ENCODE assay signal across 8 mouse cellular contexts in genomic region chr5:93045371-93045714, GRCm38 (mm10). TPM values are rescaled to one million over a fixed set of nuclear protein-coding genes. Genes with fewer than 3 reads are reported as not detected.
DNase-seq lines count a peak whose midpoint lies in the region; ATAC-seq and TF ChIP-seq lines count a peak whose summit lies in the region.

No protein-coding gene starts in this region.

- H3K27me3 ChIP-seq in heart, adult 2 months (ENCODE audit: control insufficient read depth, insufficient read depth, low read length): peaks cover 16% of the 10 kb centered on the region
- peaks cover 10% of the 10 kb centered on the region for H3K27me3 ChIP-seq in thymus, adult 2 months (ENCODE audit: control insufficient read depth, insufficient read depth, low read length)
- peaks cover 39% of the 10 kb centered on the region for H3K27me3 ChIP-seq in liver, embryonic 14.5 days (ENCODE audit: control insufficient read depth, insufficient read depth, low read length)

- intact Hi-C loops in heart, adult 2 months (cut with DNase I): no loop called here

- peak; percentile 36; the same call in 1 of the 2 replicates for ATAC-seq in liver, embryonic 14.5 days (ENCODE audit: insufficient read depth)

- no peak for TF ChIP-seq POLR2A in heart, adult 2 months (IDR thresholded peaks at IDR 0.05; ENCODE audit: insufficient read depth, low read depth, low read length)
- no peak for TF ChIP-seq POLR2A in thymus, adult 2 months (IDR thresholded peaks at IDR 0.05; ENCODE audit: control insufficient read depth, extremely low read depth, insufficient read depth, low read length, poor library complexity)

- TF ChIP-seq CTCF in heart, adult 2 months (IDR thresholded peaks at IDR 0.05): no peak
- TF ChIP-seq CTCF in thymus, adult 2 months (IDR thresholded peaks at IDR 0.05; ENCODE audit: borderline replicate concordance, control insufficient read depth, extremely low read depth, insufficient read depth, low read length, poor library complexity): no peak
- TF ChIP-seq CTCF in liver, embryonic 14.5 days (IDR thresholded peaks at IDR 0.05; ENCODE audit: low read depth): no peak

- H3K4me2 ChIP-seq in liver, embryonic 14.5 days (ENCODE audit: low read depth): peak overlapping the region; percentile 45

- H3K9ac ChIP-seq in heart, adult 2 months (ENCODE audit: low read depth, low read length): no peak overlapping the region
- H3K9ac ChIP-seq in liver, embryonic 14.5 days (replicated peaks): no peak overlapping the region

- peak overlapping the region; percentile 52 for H3K4me3 ChIP-seq in heart, adult 2 months
- H3K4me3 ChIP-seq in thymus, adult 2 months (ENCODE audit: control insufficient read depth, insufficient read depth, low read length): 0 out of 2 replicates have a peak overlapping the region, but pooled peaks have one; percentile 8
- peak overlapping the region; percentile 1 to 20; a peak in 3 of 4 replicates for H3K4me3 ChIP-seq in liver, embryonic 14.5 days (ENCODE audit: insufficient read depth in 1 of 2, low read depth in 2 of 2, low read length in 2 of 2)

- H3K9me3 ChIP-seq in liver, embryonic 14.5 days (ENCODE audit: control insufficient read depth, low read length): no peaks in the 10 kb centered on the region

- H3K4me1 ChIP-seq in heart, adult 2 months (ENCODE audit: control insufficient read depth, insufficient read depth, low read length): peaks cover 1% of the 10 kb centered on the region
- no peaks in the 10 kb centered on the region for H3K4me1 ChIP-seq in thymus, adult 2 months (replicated peaks; ENCODE audit: control insufficient read depth, insufficient read depth, low read length)
- H3K4me1 ChIP-seq in liver, embryonic 14.5 days (replicated peaks; ENCODE audit: control insufficient read depth in 2 of 2, insufficient read depth in 2 of 2, low read length in 1 of 2): no peaks in the 10 kb centered on the region

- no peak for TF ChIP-seq EP300 in heart, adult 2 months (IDR thresholded peaks at IDR 0.05; ENCODE audit: insufficient read depth, low read depth, low read length)
- no peak for TF ChIP-seq EP300 in liver, embryonic 14.5 days (IDR thresholded peaks at IDR 0.05; ENCODE audit: low read depth)

- H3K27ac ChIP-seq in heart, adult 2 months: no peak overlapping the region
- no peak overlapping the region for H3K27ac ChIP-seq in thymus, adult 2 months (ENCODE audit: control insufficient read depth, insufficient read depth, low read length)
- H3K27ac ChIP-seq in liver, embryonic 14.5 days: no peak overlapping the region

- no peaks in the 10 kb centered on the region for H3K36me3 ChIP-seq in heart, adult 2 months (ENCODE audit: control insufficient read depth, insufficient read depth, low read length)
- no peaks in the 10 kb centered on the region for H3K36me3 ChIP-seq in thymus, adult 2 months (ENCODE audit: control insufficient read depth, insufficient read depth, low read length)
- H3K36me3 ChIP-seq in liver, embryonic 14.5 days (replicated peaks; ENCODE audit: control insufficient read depth, insufficient read depth, low read depth): no peaks in the 10 kb centered on the region

- WGBS in heart, adult 2 months: 14% methylated on average over 19 of the region's 19 CpGs
- 7% methylated on average over 19 of the region's 19 CpGs for WGBS in thymus, adult 2 months
- under 1% methylated on average over 19 of the region's 19 CpGs for WGBS in liver, embryonic 14.5 days (ENCODE audit: insufficient replicate concordance)

- DNase-seq in heart, adult 2 months: no peak
- no peak for DNase-seq in heart, adult 11 months
- DNase-seq in thymus, adult 2 months: no peak
- DNase-seq in thymus, postnatal 10 days (ENCODE audit: low spot score in 2 of 2): no peak
- no peak for DNase-seq in liver, embryonic 14.5 days (ENCODE audit: low read depth in 3 of 3, low spot score in 3 of 3)
- DNase-seq in T-cell, adult 2 months (ENCODE audit: low spot score): no peak
- no peak for DNase-seq in adrenal gland, adult 18-20 months (ENCODE audit: low spot score in 2 of 2)
- DNase-seq in thymus, postnatal 25 days: no peak

- no peaks in the 10 kb centered on the region for H3K79me2 ChIP-seq in heart, adult 2 months (replicated peaks; ENCODE audit: control insufficient read depth, insufficient read depth, low read length)

RNA-seq across cellular contexts. Expression of gene Sowahb, which starts 0.5 kb away (rescaled TPM):
- total RNA-seq in heart, adult 2 months (2021): under 1 TPM in 1 of 2 experiments, not detected in 1; 0.08 TPM
- 0.04 TPM in 1 of 2 replicates, not detected in the other for polyA plus RNA-seq in heart, adult 2 months (2012; rRNA removed)
- 0.65 and 0.82 TPM in 2 replicates for polyA plus RNA-seq in thymus, adult 2 months (2012; rRNA removed)
- 0.50 and 0.64 TPM in 2 replicates for polyA plus RNA-seq in liver, embryonic 14.5 days (2012; rRNA removed)
- polyA plus RNA-seq in liver, embryonic 14.5 days (2014; fragmentation: Nextera tagmentation; extraction: Ambion mirVana): 0.83 and 0.85 TPM in 2 replicates
- total RNA-seq in adrenal gland, adult 18-20 months (2021): under 1 TPM; 0.06 to 0.13 TPM

RNA-seq across cellular contexts. Expression of gene Sept11, which starts 47.9 kb away (rescaled TPM):
- total RNA-seq in heart, adult 2 months (2021): 10 to 100 TPM; 25.7 to 34.0 TPM
- 15.6 and 25.8 TPM in 2 replicates for polyA plus RNA-seq in heart, adult 2 months (2012; rRNA removed)
- polyA plus RNA-seq in thymus, adult 2 months (2012; rRNA removed): 39.0 and 48.9 TPM in 2 replicates
- 11.1 and 13.8 TPM in 2 replicates for polyA plus RNA-seq in liver, embryonic 14.5 days (2012; rRNA removed)
- 18.6 and 21.4 TPM in 2 replicates for polyA plus RNA-seq in liver, embryonic 14.5 days (2014; fragmentation: Nextera tagmentation; extraction: Ambion mirVana)
- 10 to 100 TPM; 31.9 to 41.2 TPM for total RNA-seq in adrenal gland, adult 18-20 months (2021)
